Mouse (Mus musculus) CH12.LX (cell line): ENCODE results near the gene Ccng2. TPM values are rescaled to one million over a fixed set of nuclear protein-coding genes. Genes with fewer than 3 reads are reported as not detected.

ENCODE experiments used
- DNase-seq: peaks from one replicate; pipeline ENCODE4 v3.0.0-alpha.2; 2013; ENCODE audit errors: extremely low read depth
- H3K27ac ChIP-seq: 2 replicates; pipeline ENCODE4 v1.5.1; 2012; ENCODE audit warnings: low read depth, mild to moderate bottlenecking, control low read depth, moderate library complexity; ENCODE audit not compliant: insufficient read depth
- H3K27me3 ChIP-seq: replicated peaks from 2 replicates; pipeline ENCODE3; 2012; ENCODE audit warnings: inconsistent platforms
- H3K36me3 ChIP-seq, 2 experiments: replicated peaks in 1 of 2; 2 replicates each; pipeline versions ENCODE3 to v1.6.1; 2012; ENCODE audit warnings: inconsistent platforms in 1 of 2, low read length in 1 of 2, mild to moderate bottlenecking in 1 of 2, mixed read lengths in 1 of 2, moderate library complexity in 1 of 2; ENCODE audit not compliant: control insufficient read depth in 1 of 2, insufficient read depth in 1 of 2
- H3K4me1 ChIP-seq, 2 experiments: 2 replicates each; pipeline ENCODE4 v1.6.1; 2012; ENCODE audit warnings: inconsistent platforms in 1 of 2, moderate library complexity in 1 of 2; ENCODE audit not compliant: insufficient read depth in 2 of 2, control insufficient read depth in 1 of 2
- H3K4me2 ChIP-seq: 2 replicates; pipeline ENCODE4 v1.6.1; 2012; ENCODE audit warnings: low read depth, mild to moderate bottlenecking, control low read depth; ENCODE audit not compliant: poor library complexity, insufficient read depth, severe bottlenecking
- H3K4me3 ChIP-seq, 3 experiments: fragments of 150-350 bp in 1 of 3; sonication (generic) in 1 of 3; replicated peaks in 1 of 3; 2 replicates each; pipeline versions ENCODE3 to v1.5.1; 2011 to 2012; ENCODE audit warnings: low read depth in 2 of 3, low read length in 2 of 3, mild to moderate bottlenecking in 2 of 3, moderate library complexity in 2 of 3, control low read depth in 1 of 3, improper control_type of control experiment in 1 of 3, inconsistent platforms in 1 of 3, mixed read lengths in 1 of 3; ENCODE audit not compliant: poor library complexity in 1 of 3
- H3K79me2 ChIP-seq: replicated peaks from 2 replicates; pipeline ENCODE4 v1.6.1; 2012; ENCODE audit warnings: mild to moderate bottlenecking, moderate library complexity; ENCODE audit not compliant: control insufficient read depth, poor library complexity, insufficient read depth, severe bottlenecking; ENCODE audit errors: extremely low read depth
- H3K9ac ChIP-seq: 2 replicates; pipeline ENCODE4 v1.6.1; 2012; ENCODE audit warnings: low read depth, mild to moderate bottlenecking, control low read depth, moderate library complexity; ENCODE audit not compliant: insufficient read depth
- H3K9me3 ChIP-seq: replicated peaks from 2 replicates; pipeline ENCODE3; 2012; ENCODE audit warnings: low read length, inconsistent platforms, mixed read lengths
- BHLHE40 ChIP-seq: IDR thresholded peaks from 2 replicates; pipeline ENCODE4 v1.6.1; 2011; ENCODE audit warnings: mild to moderate bottlenecking, low read depth, low read length, improper control_type of control experiment
- CHD1 ChIP-seq: IDR thresholded peaks from 2 replicates; pipeline ENCODE4 v1.6.1; 2012; ENCODE audit warnings: low read depth, low read length, improper control_type of control experiment, inconsistent platforms
- CHD2 ChIP-seq: IDR thresholded peaks from 2 replicates; pipeline ENCODE4 v1.6.1; 2011; ENCODE audit warnings: low read length, improper control_type of control experiment
- CTCF ChIP-seq, 2 experiments: IDR thresholded peaks in 1 of 2; conservative IDR thresholded peaks in 1 of 2; 2 replicates each; pipeline ENCODE4 v1.5.1; 2011 to 2012; ENCODE audit warnings: low read depth in 2 of 2, low read length in 2 of 2, improper control_type of control experiment in 1 of 2, inconsistent platforms in 1 of 2, mild to moderate bottlenecking in 1 of 2, moderate library complexity in 1 of 2
- E2F4 ChIP-seq: IDR thresholded peaks from 2 replicates; pipeline ENCODE4 v1.6.1; 2011; ENCODE audit warnings: low read depth, low read length, improper control_type of control experiment; ENCODE audit not compliant: insufficient replicate concordance
- EP300 ChIP-seq: IDR thresholded peaks from 2 replicates; pipeline ENCODE4 v1.6.1; 2011; ENCODE audit warnings: low read length, improper control_type of control experiment
- ETS1 ChIP-seq: conservative IDR thresholded peaks from 2 replicates; pipeline ENCODE4 v1.6.1; 2012; ENCODE audit warnings: low read depth, mild to moderate bottlenecking, inconsistent platforms, low read length, improper control_type of control experiment, moderate library complexity
- IRF4 ChIP-seq: IDR thresholded peaks from 2 replicates; pipeline ENCODE4 v1.6.1; 2014; ENCODE audit warnings: low read depth, mild to moderate bottlenecking, inconsistent platforms, low read length, improper control_type of control experiment
- JUND ChIP-seq: conservative IDR thresholded peaks from 2 replicates; pipeline ENCODE4 v1.6.1; 2011; ENCODE audit warnings: low read depth, low read length, improper control_type of control experiment
- KAT2A ChIP-seq: IDR thresholded peaks from 2 replicates; pipeline ENCODE4 v1.6.1; 2012; ENCODE audit warnings: low read length, improper control_type of control experiment, inconsistent platforms; ENCODE audit not compliant: insufficient replicate concordance
- MAFK ChIP-seq: IDR thresholded peaks from 2 replicates; pipeline ENCODE4 v1.6.1; 2011; ENCODE audit warnings: low read length, improper control_type of control experiment; ENCODE audit not compliant: insufficient replicate concordance
- MAX ChIP-seq: IDR thresholded peaks from 2 replicates; pipeline ENCODE4 v1.6.1; 2011; ENCODE audit warnings: low read length, improper control_type of control experiment
- MAZ ChIP-seq: IDR thresholded peaks from 2 replicates; pipeline ENCODE4 v1.6.1; 2012; ENCODE audit warnings: low read depth, mild to moderate bottlenecking, inconsistent platforms, low read length, improper control_type of control experiment, moderate library complexity
- MXI1 ChIP-seq: IDR thresholded peaks from 2 replicates; pipeline ENCODE4 v1.6.1; 2011; ENCODE audit warnings: mild to moderate bottlenecking, low read depth, low read length, improper control_type of control experiment
- NRF1 ChIP-seq: IDR thresholded peaks from 2 replicates; pipeline ENCODE4 v1.6.1; 2014; ENCODE audit warnings: low read depth, mild to moderate bottlenecking, inconsistent platforms, low read length, improper control_type of control experiment, moderate library complexity
- POLR2A ChIP-seq: IDR thresholded peaks from 2 replicates; pipeline ENCODE4 v1.6.1; 2011; ENCODE audit warnings: low read depth, mild to moderate bottlenecking, improper control_type of control experiment, low read length
- POLR2AphosphoS2 ChIP-seq: IDR thresholded peaks from 2 replicates; pipeline ENCODE4 v1.6.1; 2011; ENCODE audit warnings: low read depth, low read length, improper control_type of control experiment
- RCOR1 ChIP-seq: conservative IDR thresholded peaks from 2 replicates; pipeline ENCODE4 v1.6.1; 2012; ENCODE audit warnings: low read depth, mild to moderate bottlenecking, inconsistent platforms, low read length, improper control_type of control experiment
- SIN3A ChIP-seq: IDR thresholded peaks from 2 replicates; pipeline ENCODE4 v1.6.1; 2012; ENCODE audit warnings: low read length, improper control_type of control experiment, inconsistent platforms
- SMC3 ChIP-seq: IDR thresholded peaks from 2 replicates; pipeline ENCODE4 v1.6.1; 2011; ENCODE audit warnings: low read depth, low read length, improper control_type of control experiment
- TCF12 ChIP-seq: IDR thresholded peaks from 2 replicates; pipeline ENCODE4 v1.6.1; 2014; ENCODE audit warnings: low read depth, mild to moderate bottlenecking, inconsistent platforms, low read length, improper control_type of control experiment
- UBTF ChIP-seq: IDR thresholded peaks from 2 replicates; pipeline ENCODE4 v1.6.1; 2012; ENCODE audit warnings: low read depth, mild to moderate bottlenecking, inconsistent platforms, low read length, improper control_type of control experiment, moderate library complexity
- USF1 ChIP-seq: IDR thresholded peaks from 2 replicates; pipeline ENCODE4 v1.6.1; 2014; ENCODE audit warnings: low read depth, mild to moderate bottlenecking, inconsistent platforms, low read length, improper control_type of control experiment
- ZC3H11A ChIP-seq: IDR thresholded peaks from 2 replicates; pipeline ENCODE4 v1.6.1; 2012; ENCODE audit warnings: low read depth, mild to moderate bottlenecking, inconsistent platforms, low read length, improper control_type of control experiment
- ZMIZ1 ChIP-seq: IDR thresholded peaks from 2 replicates; pipeline ENCODE4 v1.6.1; 2012; ENCODE audit warnings: low read depth, mild to moderate bottlenecking, inconsistent platforms, low read length, improper control_type of control experiment
- dilution Hi-C: fragments of 300-500 bp; cut with MboI; formaldehyde crosslinking; loops from 2 replicates; pipeline ENCODE4 v1.14.3; 2020; ENCODE audit warnings: low sequenced_read_pairs; ENCODE audit not compliant: extremely low pct_unique_long_range_greater_than_20kb, extremely low pct_ligation_motif_present
- in situ Hi-C: fragments of 300-500 bp; cut with MboI; formaldehyde crosslinking; loops from 3 replicates; pipeline ENCODE4 v1.14.3; 2019; ENCODE audit warnings: low sequenced_read_pairs, low pct_ligation_motif_present, low pct_unique_long_range_greater_than_20kb, mixed read lengths
- polyA plus RNA-seq: library from polyadenylated mRNA; unstranded; fragments of >175 nt; gene quantifications from 2 replicates; pipeline ENCODE4 v1.2.1, GENCODE M21; 2012; ENCODE audit warnings: low read depth; ENCODE audit not compliant: insufficient read length
- total RNA-seq, 2 experiments: library from RNA; depleted of rRNA; stranded (reverse); fragments of 300-350 nt in 1 of 2; fragments of >200 nt in 1 of 2; gene quantifications; 2 replicates each; pipeline ENCODE4 v1.2.3; 2012 to 2014

Ccng2 gene
- total and polyA plus RNA-seq, 3 experiments = 6.2 to 23.1 (median 16.7) TPM

- Histone ChIP-seq H3K9me3 (no peaks in the 10 kb centered on the region), H3K4me1 (peaks cover 13 to 24% of the 10 kb centered on the region in 2 experiments), H3K4me2 (no peak overlapping the region), H3K4me3 (no peak overlapping the region), H3K27me3 (peaks cover 1% of the 10 kb centered on the region)
- no peak for DNase-seq
- dilution Hi-C loops = no loop called here
- no peak for TF ChIP-seq USF1
- TF ChIP-seq E2F4 = no peak
- no peak for TF ChIP-seq POLR2AphosphoS2
- no peak for TF ChIP-seq CHD2
- no peak for TF ChIP-seq KAT2A
- no peak for TF ChIP-seq ZMIZ1
- TF ChIP-seq POLR2A = no peak
- TF ChIP-seq SIN3A = no peak
- no peak for TF ChIP-seq CHD1
- no peak for TF ChIP-seq SMC3
- no peak for TF ChIP-seq ETS1
- no peak for TF ChIP-seq MAX
- TF ChIP-seq RCOR1 = no peak
- no peak for TF ChIP-seq TCF12
- TF ChIP-seq NRF1 = no peak
- TF ChIP-seq JUND = no peak
- TF ChIP-seq EP300 = no peak
- TF ChIP-seq, all 38 proteins: peak for 0
- in situ Hi-C loops = no loop called here
- H3K36me3 ChIP-seq = no peaks in the 10 kb centered on the region
- no peak overlapping the region for H3K27ac ChIP-seq
- H3K9ac ChIP-seq = no peak overlapping the region
- no peaks in the 10 kb centered on the region for H3K79me2 ChIP-seq
Observed at GRCm38 (mm10) chr5:93235888-93236287, 31.2 kb upstream of the Ccng2 start.

GRCm38 (mm10) chr5:93236541-93236940, 30.5 kb upstream of the Ccng2 start:
- in situ Hi-C loops = no loop called here
- H3K4me1 ChIP-seq = peaks cover 13 to 24% of the 10 kb centered on the region in 2 experiments
- no peaks in the 10 kb centered on the region for H3K79me2 ChIP-seq
- peaks cover under 1% of the 10 kb centered on the region for H3K27me3 ChIP-seq
- H3K4me3 ChIP-seq = no peak overlapping the region
- no peak overlapping the region for H3K4me2 ChIP-seq
- no peak overlapping the region for H3K27ac ChIP-seq
- dilution Hi-C loops = no loop called here
- H3K9ac ChIP-seq = no peak overlapping the region
- no peaks in the 10 kb centered on the region for H3K36me3 ChIP-seq
- no peak for DNase-seq
- H3K9me3 ChIP-seq = no peaks in the 10 kb centered on the region
- TF ChIP-seq IRF4 (no peak), POLR2AphosphoS2 (no peak), CTCF (conservative IDR thresholded peaks at IDR 0.05 in 1 of 2, IDR thresholded peaks at IDR 0.05 in 1 of 2; ENCODE audit: low read depth in 2 of 2, low read length in 2 of 2) (no peak), TCF12 (no peak), BHLHE40 (no peak), UBTF (no peak), MAFK (no peak), SIN3A (no peak), E2F4 (no peak), MXI1 (no peak), MAZ (no peak), SMC3 (no peak), NRF1 (no peak), ZC3H11A (no peak)
- TF ChIP-seq, all 38 proteins: peak for 0
